Mouse (Mus musculus): ENCODE measurements at regions not wholly inside any gene's neighbourhood (a gene's known extent, or its start where the extent isn't known, plus 50 kb on each side); places are given as distances from the start of the nearest gene placed in this dataset.
"Not testable (repeated sequence)": the region's sequence is repeated elsewhere in the genome, so short reads cannot be mapped to it uniquely, and the experiment has no call there.

DNA sequence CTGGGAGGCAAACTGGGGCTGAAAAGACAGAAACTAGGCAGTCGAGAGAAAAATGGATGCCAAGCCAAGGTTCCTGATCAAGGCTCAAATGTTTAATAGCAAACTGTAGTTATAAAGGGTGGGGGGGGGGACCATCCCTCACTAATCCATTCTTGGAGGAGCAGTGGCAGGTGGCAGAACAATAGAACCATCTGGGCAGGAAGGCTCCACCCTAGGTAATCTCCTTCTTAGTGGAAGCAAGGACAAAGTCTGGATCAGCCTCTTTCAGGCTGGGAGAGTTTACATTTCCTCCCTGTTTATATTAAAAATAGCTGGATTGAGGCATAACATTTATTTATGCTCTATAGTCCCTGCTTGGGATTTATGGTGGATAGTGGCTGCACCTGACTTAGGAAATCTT, 180.8 kb downstream of the Cdh9 start:
- DNase-seq (ENCODE audit: low spot score in 2 of 2) = no peak

DNA sequence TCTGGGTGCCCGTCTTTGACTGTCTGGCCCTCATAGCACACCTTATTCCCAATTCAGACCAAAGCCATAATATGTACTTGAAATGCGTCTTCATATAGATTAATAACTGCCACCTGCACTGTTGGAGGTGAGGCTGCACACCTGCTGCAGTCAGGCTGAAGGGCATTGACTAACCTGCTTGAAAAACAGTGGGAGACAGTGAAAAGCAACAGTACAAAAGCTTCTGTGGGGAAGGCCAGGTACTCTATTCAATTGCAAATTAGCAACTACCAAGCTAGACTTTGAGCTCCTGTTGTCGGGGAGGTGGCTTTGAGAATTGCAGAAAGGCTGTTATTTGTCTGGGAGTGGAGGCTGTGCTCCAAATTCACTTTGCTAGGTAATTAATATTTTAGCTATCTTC, 181.4 kb downstream of the Cdh9 start:
- DNase-seq (ENCODE audit: low spot score in 2 of 2) = not testable (repeated sequence)

DNA sequence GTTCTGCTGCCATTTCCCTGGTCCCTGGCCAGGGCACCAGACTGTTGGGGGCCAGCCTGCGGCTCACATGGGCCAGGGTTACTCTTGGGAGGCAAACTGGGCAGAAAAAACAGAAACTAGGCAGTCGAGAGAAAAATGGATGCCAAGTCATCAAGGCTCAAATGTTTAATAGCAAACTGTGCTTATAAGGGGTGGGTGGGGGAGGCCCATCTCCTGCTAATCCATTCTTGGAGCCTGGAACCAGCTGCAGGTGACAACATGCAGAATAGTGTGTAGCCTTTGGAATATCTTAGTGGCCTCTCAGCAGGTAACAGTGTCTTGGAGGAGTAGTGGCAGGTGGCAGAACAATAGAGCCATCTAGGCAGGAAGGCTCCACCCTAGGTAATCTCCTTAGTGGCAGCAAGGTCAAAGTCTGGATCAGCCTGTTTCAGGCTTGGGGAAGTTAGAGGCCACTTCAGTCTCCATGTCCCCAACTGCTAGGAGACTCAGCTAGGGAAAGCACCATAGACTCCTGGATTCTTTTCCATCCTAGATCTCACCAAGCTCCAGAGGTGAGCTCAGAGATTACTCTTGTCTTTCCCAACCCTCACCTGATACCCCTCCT, 186.5 kb downstream of the Cdh9 start:
- DNase-seq (ENCODE audit: low spot score in 2 of 2) = peak in 1 of 2 experiments; percentile 3

DNA sequence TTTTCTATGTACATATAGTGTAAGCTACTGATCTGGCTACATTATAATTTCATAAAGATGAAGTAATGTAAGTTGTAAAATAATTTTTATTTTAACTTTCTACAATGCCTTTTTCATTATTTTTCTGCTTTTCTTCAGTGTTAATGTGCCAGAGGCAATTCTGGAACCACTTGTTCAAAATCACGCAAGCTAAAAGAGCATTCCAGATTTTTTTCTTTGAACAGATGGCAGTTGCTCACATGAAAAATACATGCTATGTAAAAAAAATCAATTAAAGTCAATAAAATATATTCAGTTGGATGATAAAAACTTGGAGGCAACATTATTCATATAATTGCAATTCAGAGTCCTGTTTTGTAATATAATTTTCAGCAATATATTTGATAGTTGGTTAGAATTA, 194.7 kb downstream of the Cdh9 start:
- no peak for DNase-seq (ENCODE audit: low spot score in 2 of 2)

DNA sequence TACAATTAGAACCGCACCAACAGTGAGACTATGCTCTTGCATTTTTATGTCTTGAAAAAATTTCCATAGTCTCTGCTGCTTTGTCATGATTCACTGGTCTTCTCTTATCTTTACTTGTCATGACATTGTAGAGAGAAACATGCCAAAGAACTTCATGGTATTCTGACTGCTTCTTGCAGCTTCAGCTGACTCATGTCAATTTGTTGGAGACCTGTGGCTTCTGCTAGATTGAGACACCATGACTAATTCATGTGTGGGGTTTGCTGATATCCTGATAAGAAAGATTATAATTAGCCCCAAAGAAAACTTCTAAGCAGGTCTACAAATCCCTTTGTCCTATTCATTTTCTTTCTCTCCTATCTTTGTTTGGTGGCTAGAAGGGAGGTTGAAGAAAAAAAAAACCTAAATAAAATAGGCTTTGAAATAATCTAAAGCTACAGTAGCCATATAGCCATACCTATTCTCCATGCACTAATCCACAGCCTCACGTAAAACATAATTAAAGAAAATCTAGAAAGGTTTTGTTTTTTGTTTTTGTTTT, 204.7 kb downstream of the Cdh9 start:
- DNase-seq (ENCODE audit: low spot score in 2 of 2) = no peak

DNA sequence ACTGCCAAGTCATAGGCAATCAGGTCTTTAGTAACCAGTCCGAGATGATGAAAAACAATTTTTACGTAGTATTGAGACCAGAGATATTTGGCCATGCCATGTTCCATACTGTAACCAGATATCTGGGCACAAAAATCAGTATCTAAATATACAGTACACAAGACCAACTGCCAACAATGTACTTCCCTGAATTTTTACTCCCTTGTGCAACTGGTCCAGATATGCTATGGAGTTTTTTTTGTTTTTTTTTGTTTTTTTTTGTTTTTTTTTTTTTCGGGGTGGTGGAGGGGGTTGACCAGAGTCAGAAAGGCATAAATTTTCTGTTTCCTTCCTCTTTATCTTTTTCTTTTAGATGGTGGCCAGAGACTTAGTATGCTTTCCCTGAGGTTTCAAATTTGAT, 205.9 kb downstream of the Cdh9 start:
- DNase-seq (ENCODE audit: low spot score in 2 of 2) = no peak

DNA sequence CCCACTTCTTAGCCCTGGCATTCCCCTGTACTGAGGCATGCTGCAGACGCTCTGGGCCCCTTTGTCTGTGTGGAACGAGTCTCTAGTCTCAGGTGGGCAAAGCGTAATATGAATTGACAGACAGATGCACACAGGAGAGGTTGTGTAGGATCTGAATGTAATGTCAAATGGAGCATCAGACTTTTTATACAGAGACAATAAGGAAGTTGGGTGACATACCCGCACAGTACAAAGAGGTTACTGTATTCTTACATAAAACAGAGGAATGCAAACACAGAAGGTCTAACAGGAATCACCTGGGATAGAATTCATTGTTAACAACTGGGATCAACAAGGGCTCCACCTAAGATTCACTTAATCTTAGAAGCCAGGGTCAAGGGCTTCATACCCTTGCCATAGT, 247.3 kb downstream of the Cdh9 start:
- DNase-seq (ENCODE audit: low spot score in 2 of 2) = not testable (repeated sequence)

DNA sequence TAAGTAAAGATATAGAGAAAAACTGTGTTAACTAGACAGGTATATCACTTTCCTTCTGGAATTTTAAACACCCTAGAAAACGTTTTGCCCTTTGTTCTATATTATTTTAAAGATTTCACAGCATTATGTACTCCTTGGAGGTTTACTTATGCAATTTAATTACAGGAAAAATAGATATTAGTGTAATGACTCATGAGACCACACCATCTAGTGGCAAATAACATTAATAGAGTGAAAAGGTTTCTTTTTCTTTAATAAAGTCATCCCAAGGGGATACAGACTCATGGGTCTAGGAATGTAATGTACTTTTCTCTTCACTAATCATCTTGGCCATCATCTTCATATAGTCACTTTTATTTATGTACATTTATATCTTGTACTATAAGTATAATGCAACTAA, 262.3 kb downstream of the Cdh9 start:
- DNase-seq (ENCODE audit: low spot score in 2 of 2) = no peak

DNA sequence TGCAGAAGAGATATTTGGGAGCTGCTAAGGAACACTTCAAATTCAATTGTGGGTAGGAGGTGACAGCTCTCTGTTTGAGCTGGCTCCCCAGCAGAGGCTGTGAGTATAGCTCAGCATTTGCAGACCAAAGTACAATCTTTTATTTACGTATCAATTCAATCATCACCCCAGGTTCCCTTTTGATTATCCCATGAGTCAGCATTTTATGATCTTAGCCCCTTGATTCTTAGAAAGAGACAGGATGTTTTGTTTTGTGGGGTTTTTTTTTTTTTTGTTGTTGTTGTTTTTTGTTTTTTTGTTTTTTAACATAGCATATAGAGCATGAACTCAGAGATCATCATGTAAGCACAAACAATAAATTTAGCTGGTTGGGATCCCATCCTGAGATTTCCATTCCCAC, 267.1 kb downstream of the Cdh9 start:
- no peak for DNase-seq (ENCODE audit: low spot score in 2 of 2)

DNA sequence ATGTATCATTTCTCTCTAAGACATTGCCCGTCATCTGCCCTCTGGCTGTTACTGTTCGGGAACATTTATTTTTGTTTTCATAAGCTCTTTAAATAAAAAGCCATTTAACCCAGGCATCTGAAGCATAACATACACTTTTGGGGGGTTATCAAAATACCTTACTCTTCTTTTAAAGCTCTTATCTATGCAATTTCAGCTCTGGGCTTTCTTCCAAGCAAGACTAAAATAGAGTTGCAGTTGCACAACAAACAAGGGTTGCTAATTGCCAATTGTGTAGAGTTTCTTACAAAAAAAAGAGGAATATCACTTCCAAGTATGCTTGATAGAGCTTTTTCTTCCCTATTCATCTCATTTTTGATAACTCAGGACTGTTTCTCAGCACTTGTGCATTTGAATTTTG, 277.6 kb downstream of the Cdh9 start:
- DNase-seq (ENCODE audit: low spot score in 2 of 2) = no peak

DNA sequence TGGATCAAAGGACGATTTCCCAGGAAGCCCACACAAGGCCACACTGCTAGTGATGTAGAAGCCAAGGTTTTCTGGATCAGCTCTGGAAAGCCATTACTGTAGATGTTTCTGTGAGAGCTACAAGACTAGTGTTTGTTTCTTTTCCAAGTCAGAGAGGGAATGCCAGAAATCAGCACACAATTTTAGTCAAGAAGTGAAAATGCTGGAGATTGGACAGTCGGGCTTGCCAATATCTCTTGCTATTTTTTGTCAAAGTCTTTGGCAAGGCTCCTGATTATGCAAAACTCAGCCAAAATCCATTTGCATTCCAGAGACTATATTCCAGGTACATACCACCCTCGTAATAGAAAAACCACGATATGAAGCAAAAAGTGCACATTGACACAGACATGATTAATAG, 279.3 kb downstream of the Cdh9 start:
- peak in 1 of 2 experiments; percentile 11 for DNase-seq (ENCODE audit: low spot score in 2 of 2)

DNA sequence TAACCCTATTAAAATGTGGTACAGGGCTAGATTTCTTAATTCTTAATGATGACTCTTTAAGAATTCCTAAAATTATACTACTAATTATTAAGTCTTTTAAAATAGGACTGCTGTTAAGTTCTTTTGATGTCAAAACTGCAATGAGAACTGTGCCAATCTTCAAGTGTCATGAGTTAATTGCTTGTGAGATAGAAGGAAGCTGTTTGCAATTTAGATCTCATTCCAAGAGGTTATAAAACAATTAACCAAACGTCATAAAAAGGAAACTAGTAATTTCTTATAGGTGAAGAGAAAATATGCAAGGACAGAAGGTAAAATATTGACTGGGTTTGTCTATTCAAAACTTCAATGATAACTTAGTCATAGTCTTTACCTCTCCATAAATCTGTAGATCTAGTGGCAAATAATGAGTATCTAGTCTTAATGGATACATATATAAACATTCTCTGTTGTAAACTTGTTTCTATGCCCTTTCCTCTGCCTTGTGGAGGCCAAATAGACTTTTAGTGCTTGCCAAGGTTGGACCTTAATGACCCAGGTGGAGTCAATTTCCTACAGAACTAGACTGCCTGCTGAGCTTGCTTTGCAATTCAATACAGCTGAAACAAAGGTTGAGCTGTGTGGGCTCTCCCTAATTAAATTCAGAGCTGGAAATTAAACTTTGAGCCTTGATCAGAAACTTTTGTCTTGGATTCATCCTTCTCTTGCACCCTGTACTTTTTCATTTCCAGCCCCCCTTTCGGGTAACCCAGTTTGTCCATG, 320.5 kb downstream of the Cdh9 start:
- DNase-seq (ENCODE audit: low spot score in 2 of 2) = no peak

DNA sequence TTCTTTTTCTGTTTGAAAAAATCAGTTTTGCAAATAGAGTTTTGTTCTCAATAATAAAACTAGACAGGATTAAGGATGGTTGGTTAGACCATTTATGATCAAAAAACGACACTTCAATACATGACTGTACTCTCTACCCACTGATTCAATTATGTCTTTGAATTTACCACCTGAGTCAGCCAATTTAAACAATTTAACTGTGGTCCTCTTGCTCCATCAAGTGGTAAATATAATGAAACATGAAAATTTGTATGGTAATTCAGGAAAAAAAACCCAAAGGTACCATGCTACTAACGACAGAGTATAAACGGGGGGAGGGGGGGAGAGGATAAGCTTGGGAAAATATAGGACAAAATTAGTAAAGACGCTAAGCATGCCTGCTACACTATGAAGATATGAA, 341.2 kb downstream of the Cdh9 start:
- no peak for DNase-seq (ENCODE audit: low spot score in 2 of 2)

DNA sequence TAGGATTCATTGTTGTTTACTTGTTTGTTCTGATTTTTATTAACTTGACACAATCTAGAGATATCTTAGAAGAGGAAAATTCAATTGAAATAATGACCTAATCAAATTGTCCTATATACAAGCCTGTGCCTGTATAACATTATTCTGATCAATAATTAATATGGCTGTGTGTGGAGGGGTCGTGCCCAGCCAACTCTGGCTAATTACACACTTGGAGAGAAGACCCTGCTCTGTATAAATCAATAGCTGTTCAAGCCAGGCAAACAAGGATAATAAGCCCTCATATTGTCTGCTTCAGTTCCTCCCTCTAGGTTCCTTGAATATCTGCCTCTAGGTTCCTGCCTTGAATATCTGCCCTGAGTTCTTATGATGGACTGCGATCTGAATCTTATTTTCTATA, 355.5 kb downstream of the Cdh9 start:
- DNase-seq (ENCODE audit: low spot score in 2 of 2) = no peak

DNA sequence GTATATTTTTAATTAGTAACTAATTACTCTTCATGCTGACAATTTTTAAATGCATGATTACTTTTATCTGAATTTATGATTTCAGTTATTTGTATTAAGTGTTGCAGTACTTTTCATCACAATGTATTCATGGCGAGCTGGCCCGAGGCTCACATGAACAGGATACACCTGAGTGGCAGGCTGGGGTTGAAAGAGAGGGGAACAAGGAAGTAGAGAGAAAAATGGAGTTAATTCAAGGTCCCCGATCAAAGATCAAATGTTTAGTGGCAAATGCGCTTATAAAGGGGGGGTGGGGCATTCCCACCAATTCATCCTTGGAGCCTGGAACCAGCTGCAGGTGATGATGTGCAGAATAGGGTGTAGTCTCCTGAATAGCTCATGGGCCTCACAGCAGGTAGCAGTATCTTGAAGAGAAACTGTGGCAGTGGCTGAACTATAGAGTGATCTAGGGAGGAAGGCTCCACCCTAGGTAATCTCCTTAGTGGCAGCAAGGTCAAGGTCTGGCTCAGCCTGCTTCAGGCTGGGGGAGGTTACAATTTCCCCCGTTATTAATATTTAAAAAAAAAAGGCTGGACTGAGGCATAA, 360.2 kb downstream of the Cdh9 start:
- no peak for DNase-seq (ENCODE audit: low spot score in 2 of 2)

DNA sequence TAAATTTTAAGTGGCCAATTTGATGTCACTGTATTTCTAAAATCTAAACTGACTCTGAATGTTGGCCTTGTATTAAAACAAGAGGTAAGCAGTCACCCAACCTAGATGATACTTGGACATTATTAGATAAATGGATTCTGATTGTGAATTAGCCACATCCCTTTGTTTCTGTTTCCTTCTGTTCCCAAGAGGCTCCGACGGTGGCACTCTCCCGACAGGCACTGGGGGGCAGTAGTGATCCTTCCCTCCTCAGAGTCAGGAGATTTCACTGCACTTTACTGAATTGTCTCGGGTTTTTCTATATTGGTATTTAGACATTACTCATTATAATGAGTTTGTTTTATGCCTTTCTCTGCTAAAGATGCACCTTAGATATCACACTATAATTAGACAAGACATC, 370.4 kb downstream of the Cdh9 start:
- DNase-seq (ENCODE audit: low spot score in 2 of 2) = peak; percentile 79 to 82

DNA sequence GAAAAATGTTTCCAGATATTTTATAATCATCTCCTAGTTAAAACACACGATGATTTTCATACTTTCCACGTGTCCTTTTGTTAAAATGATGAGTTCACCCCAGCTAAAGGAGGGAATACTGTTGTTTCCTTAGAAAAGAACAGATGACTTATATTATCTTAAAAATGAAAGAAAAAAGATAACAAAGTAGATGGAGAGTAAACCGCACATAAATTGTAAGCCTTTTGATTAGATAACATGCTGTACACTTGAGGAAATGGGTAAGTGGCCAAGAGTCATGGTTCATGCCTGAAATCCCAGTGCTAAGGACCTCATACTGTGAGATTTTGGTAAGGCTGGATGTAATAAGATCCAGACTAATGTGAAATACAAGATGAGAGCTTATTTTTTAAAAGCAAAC, 372.6 kb downstream of the Cdh9 start:
- no peak for DNase-seq (ENCODE audit: low spot score in 2 of 2)

DNA sequence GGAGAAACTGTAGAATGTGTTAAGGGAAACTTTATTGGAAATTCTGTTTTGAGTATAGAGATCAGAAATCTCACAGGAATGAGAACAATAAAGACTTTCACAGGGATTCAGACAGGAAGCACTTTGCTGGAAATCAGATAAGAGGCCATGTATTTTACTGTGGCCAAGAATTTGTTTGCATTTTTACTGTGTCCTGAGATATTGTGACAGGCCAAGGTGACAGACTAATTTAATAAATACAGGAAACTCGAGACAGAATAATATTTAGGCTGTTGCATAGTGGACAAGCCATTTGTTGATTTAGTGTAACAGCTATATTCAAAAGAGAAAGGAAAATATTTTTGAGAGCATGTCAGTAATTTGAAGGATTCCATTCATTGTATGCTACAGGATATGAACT, 407.2 kb downstream of the Cdh9 start:
- DNase-seq (ENCODE audit: low spot score in 2 of 2) = no peak

DNA sequence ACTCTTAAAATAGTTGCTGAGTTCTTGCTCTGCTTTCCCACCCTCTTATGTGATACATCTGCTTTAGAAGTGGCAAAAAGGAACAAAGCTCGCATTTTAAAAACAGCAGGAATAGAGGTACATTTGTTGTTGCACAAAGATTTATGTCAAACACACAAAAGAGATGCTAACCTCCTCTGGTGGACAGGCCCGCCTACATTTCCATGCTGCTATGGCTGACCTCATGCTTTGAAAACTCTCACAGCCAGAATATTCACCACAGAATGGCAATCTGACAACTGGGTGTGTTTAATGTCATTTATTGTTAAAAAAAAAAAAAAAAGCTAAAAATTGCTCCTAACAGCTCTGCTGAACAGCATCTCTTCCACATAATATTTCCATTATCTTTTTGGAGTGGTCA, 451.6 kb downstream of the Cdh9 start:
- no peak for DNase-seq (ENCODE audit: low spot score in 2 of 2)

DNA sequence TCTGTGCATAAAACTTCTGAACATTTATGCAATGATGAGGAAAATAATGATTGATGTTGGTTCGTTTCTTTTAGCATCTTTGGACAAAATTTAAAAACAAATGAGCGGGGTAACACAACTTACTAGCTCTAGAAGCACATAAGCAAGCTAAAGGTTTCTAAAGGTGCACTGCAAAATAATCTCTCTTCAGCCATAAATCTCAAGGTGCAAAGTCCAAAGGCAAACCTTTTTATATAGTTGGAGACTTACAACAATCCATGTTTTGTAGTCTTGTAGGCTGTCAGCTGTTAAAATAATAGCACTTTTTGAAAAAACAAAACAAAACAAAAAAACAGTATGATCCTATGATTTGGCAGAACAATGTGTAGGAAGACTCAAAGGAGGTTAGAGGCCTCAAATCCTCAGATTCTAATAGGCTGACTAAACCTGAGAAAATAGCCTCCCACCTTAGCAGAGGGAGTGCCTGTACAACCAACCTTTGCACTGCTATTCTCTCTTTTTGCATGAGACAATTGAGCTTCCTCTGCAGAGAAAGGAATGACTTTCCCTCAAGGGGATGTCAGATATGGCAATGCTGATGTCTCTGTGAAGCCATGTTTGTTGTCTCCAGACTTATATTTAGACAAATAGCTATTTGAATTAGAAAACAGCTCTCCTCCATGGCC, 452.9 kb downstream of the Cdh9 start:
- DNase-seq (ENCODE audit: low spot score in 2 of 2) = no peak

DNA sequence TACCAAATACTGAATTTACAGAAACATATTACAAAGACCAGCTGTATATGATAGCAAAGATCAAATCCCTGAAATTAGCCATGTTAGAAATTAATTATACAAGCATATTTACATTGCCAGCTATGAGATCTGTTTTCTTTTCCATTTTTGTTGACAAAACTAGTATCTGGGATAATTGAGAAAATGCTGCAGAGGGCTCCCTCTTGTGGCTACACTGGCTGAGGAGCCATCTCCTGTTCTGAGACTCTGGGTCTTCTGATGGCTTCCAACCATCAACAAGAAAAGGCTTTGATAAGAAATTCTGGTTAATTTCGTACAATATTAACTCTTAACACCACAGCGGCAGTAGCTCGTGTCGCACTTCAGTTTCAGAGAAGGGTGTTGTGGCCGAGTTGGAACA, 466.9 kb downstream of the Cdh9 start:
- DNase-seq (ENCODE audit: low spot score in 2 of 2) = peak; percentile 37

DNA sequence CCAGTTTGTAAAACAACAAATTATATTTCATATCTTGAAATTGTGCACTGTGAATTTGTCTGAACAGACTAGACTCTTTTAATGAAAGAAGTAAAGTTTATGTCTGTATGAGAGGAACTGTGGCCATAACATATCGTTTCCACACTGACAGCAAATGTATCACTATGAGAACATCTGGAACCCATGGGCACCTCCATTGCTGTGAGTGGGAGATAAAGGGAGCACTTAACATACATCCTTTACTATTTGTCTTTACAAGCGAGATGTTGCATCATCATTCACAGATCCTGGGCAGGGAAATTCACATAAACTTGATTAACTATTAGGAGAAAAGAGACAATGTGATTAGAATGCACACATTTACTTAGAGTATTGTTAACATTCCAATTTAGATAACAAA, 476.2 kb downstream of the Cdh9 start:
- DNase-seq (ENCODE audit: low spot score in 2 of 2) = no peak

All from layer of hippocampus, postnatal 10 days (tissue).